Mouse (Mus musculus) kidney, embryonic 14.5 days (tissue): ENCODE measurements around the gene Pde12. TPM values are rescaled to one million over a fixed set of nuclear protein-coding genes. Genes with fewer than 3 reads are reported as not detected.
"Not testable (repeated sequence)": the region's sequence is repeated elsewhere in the genome, so short reads cannot be mapped to it uniquely, and the experiment has no call there.

Experiments
- ATAC-seq: fragments of 200-750 bp; cut with Nextera tagmentation; 2 replicates; pipeline ENCODE4 v1.8.0; 2017; ENCODE audit warnings: moderate number of reproducible peaks, mild to moderate bottlenecking, moderate TSS enrichment, moderate library complexity; ENCODE audit not compliant: low FRiP score, low TSS enrichment
- H3K27ac ChIP-seq: fragments of 300-500 bp; sonication (generic); 2 replicates; pipeline ENCODE4 v1.5.1; 2014; ENCODE audit warnings: low read depth, mild to moderate bottlenecking, low read length, moderate library complexity, mixed read lengths
- H3K27me3 ChIP-seq: fragments of 300-500 bp; sonication (generic); 2 replicates; pipeline ENCODE4 v1.6.1; 2014; ENCODE audit warnings: mild to moderate bottlenecking, low read length; ENCODE audit not compliant: control insufficient read depth, insufficient read depth
- H3K36me3 ChIP-seq: fragments of 300-500 bp; sonication (generic); 2 replicates; pipeline ENCODE4 v1.6.1; 2014; ENCODE audit warnings: low read length, mixed read lengths; ENCODE audit not compliant: control insufficient read depth, insufficient read depth
- H3K4me1 ChIP-seq: fragments of 300-500 bp; sonication (generic); 2 replicates; pipeline ENCODE4 v1.6.1; 2014; ENCODE audit warnings: low read length, mixed read lengths; ENCODE audit not compliant: control insufficient read depth, insufficient read depth
- H3K4me2 ChIP-seq: fragments of 300-500 bp; sonication (generic); replicated peaks from 2 replicates; pipeline ENCODE4 v1.6.1; 2014; ENCODE audit warnings: low read depth, mild to moderate bottlenecking, low read length
- H3K4me3 ChIP-seq: fragments of 300-500 bp; sonication (generic); 2 replicates; pipeline ENCODE4 v1.5.1; 2014; ENCODE audit warnings: mild to moderate bottlenecking, low read length
- H3K9ac ChIP-seq: fragments of 300-500 bp; sonication (generic); 2 replicates; pipeline ENCODE4 v1.6.1; 2014; ENCODE audit warnings: low read depth, mild to moderate bottlenecking, low read length, moderate library complexity
- H3K9me3 ChIP-seq: fragments of 300-500 bp; sonication (generic); 2 replicates; pipeline ENCODE4 v1.6.1; 2016; ENCODE audit warnings: low read length; ENCODE audit not compliant: control insufficient read depth
- WGBS: fragments of 180-500 bp; shearing (Covaris S2); extraction: QIAGEN DNeasy Blood & Tissue Kit; methylation state at CpG from one replicate; pipeline ENCODE4 v1.1.7; 2014; 5-methylcytosine and 5-hydroxymethylcytosine counted together
- polyA plus RNA-seq: library from polyadenylated mRNA; unstranded; fragments of >200 nt; fragmentation: Nextera tagmentation; extraction: Ambion mirVana; gene quantifications from 2 replicates; pipeline ENCODE4 v1.2.1, GENCODE M21; 2014

The Pde12 gene
- polyA plus RNA-seq, 1 experiment from 2014 or later = 12.5 TPM

- H3K9me3 ChIP-seq, H3K4me3 ChIP-seq, ATAC-seq, H3K4me1 ChIP-seq, H3K9ac ChIP-seq, H3K4me2 ChIP-seq, H3K27ac ChIP-seq, H3K36me3 ChIP-seq, H3K27me3 ChIP-seq: not testable (repeated sequence)
- WGBS = 76% methylated on average over 17 of the region's 17 CpGs
These were observed 2.4 kb upstream of the Pde12 start for GRCm38 (mm10) chr14:26671870-26672615.

DNA sequence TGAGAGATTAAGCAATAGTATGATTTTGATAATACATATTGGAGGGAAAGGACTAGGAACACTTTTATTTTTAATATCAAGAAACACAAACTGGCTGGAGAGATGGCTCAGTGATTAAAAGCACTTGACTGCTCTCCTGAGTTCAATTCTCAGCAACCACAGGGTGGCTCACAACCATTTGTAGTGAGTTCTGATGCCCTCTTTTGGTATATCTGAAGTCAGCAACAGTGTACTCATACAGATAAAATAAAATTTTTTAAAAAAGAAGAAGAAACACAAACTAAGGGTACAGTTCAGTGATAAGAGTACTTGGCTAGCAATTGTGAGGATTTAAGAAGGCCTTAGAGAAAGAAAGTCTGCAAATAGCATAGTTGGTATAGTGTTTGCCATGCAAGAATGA lies 1.3 kb upstream of the Pde12 start:
- no peak for ATAC-seq
- Histone ChIP-seq H3K9ac (no peak overlapping the region), H3K9me3 (no peaks in the 10 kb centered on the region), H3K27ac (no peak overlapping the region), H3K4me2 (no peak overlapping the region), H3K4me3 (no peak overlapping the region), H3K4me1 (peaks cover 9% of the 10 kb centered on the region), H3K36me3 (peaks cover 5% of the 10 kb centered on the region), H3K27me3 (no peaks in the 10 kb centered on the region; the same call in 1 of the 2 replicates)

DNA sequence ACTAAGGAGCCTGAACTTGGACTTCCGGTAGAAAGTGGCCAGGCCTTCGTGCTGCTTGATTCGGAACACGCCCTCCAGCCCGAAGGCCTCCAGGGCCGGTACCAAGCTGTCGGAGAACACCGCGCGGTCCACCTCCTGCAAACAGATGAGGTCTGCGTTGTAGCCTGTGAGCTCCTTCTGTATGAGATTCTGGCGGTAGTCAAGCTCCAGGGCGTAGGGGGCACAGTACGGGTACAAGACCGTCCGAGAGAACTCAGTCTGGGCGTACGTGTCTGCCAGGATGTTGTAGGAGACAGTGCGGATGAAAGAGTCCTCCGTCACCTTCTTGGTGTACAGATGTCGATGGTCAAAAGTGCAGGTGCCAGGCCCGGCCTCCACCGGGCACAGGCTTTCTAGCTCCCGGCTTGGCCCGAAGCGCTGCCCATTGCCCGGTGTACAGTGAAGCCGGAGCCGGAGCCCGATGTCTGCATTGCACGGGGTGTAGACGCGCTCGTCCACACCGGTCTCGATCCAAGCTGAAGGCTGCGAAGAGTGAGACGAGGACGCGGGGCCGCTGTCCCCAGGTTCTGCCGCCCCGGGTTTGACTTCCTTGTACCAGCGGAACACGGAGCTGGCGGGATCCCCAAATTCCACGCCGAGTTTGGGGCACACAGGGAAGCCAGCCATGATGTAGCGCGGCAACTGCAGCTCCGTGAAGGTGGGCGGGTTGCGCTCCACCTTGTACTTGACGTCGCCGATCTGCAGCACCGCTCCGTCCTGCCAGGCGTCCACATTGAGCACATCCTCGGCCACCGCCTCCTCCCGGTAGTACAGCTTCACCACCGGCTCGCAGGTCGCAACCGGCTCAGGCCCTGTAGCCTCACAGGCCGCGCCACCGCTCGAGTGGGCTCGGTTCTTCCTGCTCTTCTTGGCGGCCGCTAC lies 1.1 kb downstream of the Pde12 start:
- H3K9ac ChIP-seq = peak overlapping the region; percentile 86
- H3K4me1 ChIP-seq = peaks cover 9% of the 10 kb centered on the region
- H3K4me2 ChIP-seq = peak overlapping the region; percentile 95
- no peaks in the 10 kb centered on the region for H3K9me3 ChIP-seq
- H3K27ac ChIP-seq = peak overlapping the region; percentile 88
- peak overlapping the region; percentile 94 for H3K4me3 ChIP-seq
- peaks cover 24% of the 10 kb centered on the region for H3K36me3 ChIP-seq
- ATAC-seq = peak; percentile 50
- 1% methylated on average over 73 of the region's 73 CpGs for WGBS
- H3K27me3 ChIP-seq = no peaks in the 10 kb centered on the region

- 21% methylated on average over 6 of the region's 6 CpGs for WGBS
These were observed 1.7 kb downstream of the Pde12 start for GRCm38 (mm10) chr14:26667991-26668370.

DNA sequence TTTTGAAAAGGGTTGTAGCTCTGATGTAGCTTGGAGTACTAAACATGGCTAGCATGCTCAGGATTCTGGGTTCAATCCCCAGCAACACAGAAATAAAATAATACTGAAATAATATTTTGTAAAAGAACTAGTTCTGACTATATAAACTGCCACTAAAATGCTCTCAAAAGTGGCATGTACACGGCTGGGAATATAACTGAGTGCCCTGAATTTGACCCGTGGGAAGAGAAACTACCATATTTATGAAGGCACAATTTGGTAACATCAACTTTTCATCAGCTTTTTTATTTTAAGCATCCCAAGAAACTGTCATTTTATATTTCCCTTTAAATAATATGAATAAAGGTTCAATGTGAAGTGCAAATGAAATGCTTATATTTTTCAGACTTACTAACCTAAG lies 5.8 kb downstream of the Pde12 start:
- Histone ChIP-seq H3K9ac (no peak overlapping the region), H3K4me3 (no peak overlapping the region), H3K4me2 (no peak overlapping the region), H3K27me3 (no peaks in the 10 kb centered on the region), H3K27ac (no peak overlapping the region), H3K36me3 (peaks cover 40% of the 10 kb centered on the region), H3K4me1 (peaks cover 9% of the 10 kb centered on the region), H3K9me3 (no peaks in the 10 kb centered on the region)
- ATAC-seq = no peak
- WGBS = 87% methylated on average over 2 of the region's 2 CpGs

More at GRCm38 (mm10) chr14:26667991-26668370, 1.7 kb downstream of the Pde12 start:
- peak overlapping the region; percentile 94 for H3K4me3 ChIP-seq
- H3K27ac ChIP-seq = no peak overlapping the region
- H3K27me3 ChIP-seq = no peaks in the 10 kb centered on the region
- peak overlapping the region; percentile 86 for H3K9ac ChIP-seq
- H3K36me3 ChIP-seq = peaks cover 27% of the 10 kb centered on the region
- no peak for ATAC-seq
- H3K4me2 ChIP-seq = peak overlapping the region; percentile 95
- H3K9me3 ChIP-seq = no peaks in the 10 kb centered on the region
- peaks cover 9% of the 10 kb centered on the region for H3K4me1 ChIP-seq

GRCm38 (mm10) chr14:26662488-26662887 lies 7.2 kb downstream of the Pde12 start:
- H3K4me2 ChIP-seq = no peak overlapping the region
- no peak overlapping the region for H3K27ac ChIP-seq
- peaks cover 49% of the 10 kb centered on the region for H3K36me3 ChIP-seq
- H3K9me3 ChIP-seq = no peaks in the 10 kb centered on the region
- ATAC-seq = no peak
- WGBS = 84% methylated on average over 2 of the region's 2 CpGs
- H3K9ac ChIP-seq = no peak overlapping the region
- H3K27me3 ChIP-seq = no peaks in the 10 kb centered on the region
- no peak overlapping the region for H3K4me3 ChIP-seq
- peaks cover 6% of the 10 kb centered on the region for H3K4me1 ChIP-seq

GRCm38 (mm10) chr14:26662016-26662415 lies 7.7 kb downstream of the Pde12 start:
- H3K9me3 ChIP-seq = no peaks in the 10 kb centered on the region
- H3K9ac ChIP-seq = no peak overlapping the region
- peaks cover 54% of the 10 kb centered on the region for H3K36me3 ChIP-seq
- H3K4me2 ChIP-seq = no peak overlapping the region
- ATAC-seq = no peak
- H3K27me3 ChIP-seq = no peaks in the 10 kb centered on the region
- WGBS = 66% methylated on average over 3 of the region's 3 CpGs
- H3K4me1 ChIP-seq = peaks cover 3% of the 10 kb centered on the region
- H3K27ac ChIP-seq = no peak overlapping the region
- H3K4me3 ChIP-seq = no peak overlapping the region

- H3K36me3 ChIP-seq = peaks cover 56% of the 10 kb centered on the region
- no peak overlapping the region for H3K27ac ChIP-seq
- WGBS = 77% methylated on average over 1 of the region's 1 CpGs
- no peak overlapping the region for H3K9ac ChIP-seq
- H3K27me3 ChIP-seq = no peaks in the 10 kb centered on the region
- H3K4me3 ChIP-seq = no peak overlapping the region
- no peaks in the 10 kb centered on the region for H3K9me3 ChIP-seq
- no peak for ATAC-seq
- no peak overlapping the region for H3K4me2 ChIP-seq
- no peaks in the 10 kb centered on the region for H3K4me1 ChIP-seq
These were observed 9.4 kb downstream of the Pde12 start for GRCm38 (mm10) chr14:26660233-26660632.

- no peaks in the 10 kb centered on the region for H3K27me3 ChIP-seq
These were observed 11.5 kb downstream of the Pde12 start for GRCm38 (mm10) chr14:26658178-26658577.

More at GRCm38 (mm10) chr14:26658178-26658577, 11.5 kb downstream of the Pde12 start:
- no peak overlapping the region for H3K4me2 ChIP-seq
- H3K27ac ChIP-seq = no peak overlapping the region
- H3K36me3 ChIP-seq = peaks cover 59% of the 10 kb centered on the region
- no peak for ATAC-seq
- no peak overlapping the region for H3K4me3 ChIP-seq
- no peaks in the 10 kb centered on the region for H3K4me1 ChIP-seq
- H3K9ac ChIP-seq = no peak overlapping the region
- no peaks in the 10 kb centered on the region for H3K9me3 ChIP-seq
